Mouse (Mus musculus) megakaryocyte, embryonic 14.5 days (primary cell): ENCODE measurements at regions not wholly inside any gene's neighbourhood (a gene's known extent, or its start where the extent isn't known, plus 50 kb on each side); places are given as distances from the start of the nearest gene placed in this dataset.

Source experiments
- H3K27me3 ChIP-seq: replicated peaks from 2 replicates; pipeline ENCODE3; 2012; ENCODE audit warnings: inconsistent platforms
- H3K36me3 ChIP-seq: replicated peaks from 2 replicates; pipeline ENCODE3; 2012; ENCODE audit warnings: low read length, inconsistent platforms, mixed read lengths
- H3K4me1 ChIP-seq: 2 replicates; pipeline ENCODE4 v1.6.1; 2012; ENCODE audit warnings: inconsistent platforms
- H3K4me3 ChIP-seq: replicated peaks from 2 replicates; pipeline ENCODE3; 2012; ENCODE audit warnings: moderate library complexity, mild to moderate bottlenecking, inconsistent platforms
- H3K9me3 ChIP-seq: 2 replicates; pipeline ENCODE4 v1.6.1; 2012; ENCODE audit warnings: inconsistent platforms
- FLI1 ChIP-seq: IDR thresholded peaks from 2 replicates; pipeline ENCODE4 v1.6.1; 2012; ENCODE audit warnings: low read length, inconsistent platforms, mixed read lengths
- GATA1 ChIP-seq: IDR thresholded peaks from 3 replicates; pipeline ENCODE4 v1.6.1; 2012; ENCODE audit warnings: mixed read lengths, low read length, inconsistent platforms, borderline replicate concordance

DNA sequence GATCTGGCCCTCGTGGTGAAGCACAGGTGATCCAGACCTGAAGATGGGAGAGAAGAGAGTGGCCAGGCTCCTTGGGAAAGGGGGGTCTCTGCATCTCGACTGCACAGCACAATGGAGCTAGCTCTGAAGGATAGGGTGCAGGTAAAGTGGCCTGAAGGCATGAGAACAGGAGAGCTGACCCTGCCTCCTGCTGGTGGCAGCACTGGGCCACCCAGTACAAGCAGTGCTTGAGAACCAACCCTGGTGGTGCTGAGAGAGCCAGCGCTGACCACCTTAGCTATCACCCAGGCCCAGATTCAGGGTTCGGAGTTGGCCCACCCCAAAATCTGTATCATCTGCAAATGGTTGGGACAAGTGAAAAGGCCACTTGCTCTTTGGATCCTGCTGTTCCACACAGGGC is 66.2 kb downstream of the A730009L09Rik start:
- no peak overlapping the region for H3K4me3 ChIP-seq
- H3K4me1 ChIP-seq: peaks cover 13% of the 10 kb centered on the region
- no peaks in the 10 kb centered on the region for H3K36me3 ChIP-seq
- TF ChIP-seq FLI1: no peak
- TF ChIP-seq GATA1: no peak
- peaks cover 4% of the 10 kb centered on the region for H3K9me3 ChIP-seq
- H3K27me3 ChIP-seq: no peaks in the 10 kb centered on the region

DNA sequence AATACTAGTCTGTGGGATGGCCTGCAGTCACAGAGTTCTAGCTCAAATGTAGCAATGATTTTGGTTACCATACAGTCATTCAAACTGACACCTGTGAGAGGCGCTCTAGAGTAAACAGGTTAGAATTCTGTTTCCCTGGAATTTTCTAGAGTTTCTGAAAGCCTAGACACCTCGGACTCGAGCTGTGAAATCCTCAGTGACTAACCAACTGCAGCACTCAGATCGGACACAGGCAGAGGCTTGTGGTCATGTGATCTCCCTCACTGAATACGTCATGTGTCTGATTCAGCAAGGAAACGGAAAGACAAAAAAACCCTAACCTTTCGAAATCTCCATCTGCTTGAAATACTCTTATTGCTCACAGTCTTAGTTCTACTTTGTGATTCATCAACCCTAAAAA is 68.4 kb downstream of the A730009L09Rik start:
- Histone ChIP-seq H3K9me3 (no peaks in the 10 kb centered on the region), H3K27me3 (no peaks in the 10 kb centered on the region), H3K36me3 (no peaks in the 10 kb centered on the region), H3K4me1 (peaks cover 13% of the 10 kb centered on the region), H3K4me3 (peak overlapping the region; percentile 72)
- no peak for TF ChIP-seq GATA1
- no peak for TF ChIP-seq FLI1

DNA sequence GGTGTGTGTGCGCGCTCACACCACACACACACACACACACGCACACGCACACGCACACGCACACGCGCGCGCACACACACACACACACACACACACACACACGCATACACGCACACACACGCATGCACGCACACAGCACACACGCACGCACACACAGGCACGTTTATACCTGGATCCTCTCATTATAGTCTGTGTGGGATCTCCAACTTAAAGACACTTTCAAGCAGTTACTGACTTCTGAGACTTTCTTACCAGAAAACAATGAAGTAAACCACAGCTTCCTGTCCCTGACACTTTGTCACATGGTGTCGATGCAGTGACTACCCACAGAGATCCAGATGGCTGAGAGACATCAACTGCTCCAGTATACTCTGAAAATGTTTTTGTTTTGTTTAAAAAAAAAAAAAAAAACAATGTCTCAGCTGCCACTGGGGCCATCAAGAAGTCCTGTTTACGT is 68.9 kb downstream of the A730009L09Rik start:
- Histone ChIP-seq H3K27me3 (no peaks in the 10 kb centered on the region), H3K4me1 (peaks cover 13% of the 10 kb centered on the region), H3K36me3 (no peaks in the 10 kb centered on the region), H3K9me3 (no peaks in the 10 kb centered on the region), H3K4me3 (peak overlapping the region; percentile 78)
- TF ChIP-seq GATA1 (no peak), FLI1 (no peak)

- no peaks in the 10 kb centered on the region for H3K9me3 ChIP-seq
- peaks cover 13% of the 10 kb centered on the region for H3K4me1 ChIP-seq
- no peaks in the 10 kb centered on the region for H3K36me3 ChIP-seq
- no peaks in the 10 kb centered on the region for H3K27me3 ChIP-seq
- TF ChIP-seq GATA1 (no peak), FLI1 (no peak)
- no peak overlapping the region for H3K4me3 ChIP-seq
Measured at GRCm38 (mm10) chr16:84584724-84585399, 69.9 kb downstream of the A730009L09Rik start.

DNA sequence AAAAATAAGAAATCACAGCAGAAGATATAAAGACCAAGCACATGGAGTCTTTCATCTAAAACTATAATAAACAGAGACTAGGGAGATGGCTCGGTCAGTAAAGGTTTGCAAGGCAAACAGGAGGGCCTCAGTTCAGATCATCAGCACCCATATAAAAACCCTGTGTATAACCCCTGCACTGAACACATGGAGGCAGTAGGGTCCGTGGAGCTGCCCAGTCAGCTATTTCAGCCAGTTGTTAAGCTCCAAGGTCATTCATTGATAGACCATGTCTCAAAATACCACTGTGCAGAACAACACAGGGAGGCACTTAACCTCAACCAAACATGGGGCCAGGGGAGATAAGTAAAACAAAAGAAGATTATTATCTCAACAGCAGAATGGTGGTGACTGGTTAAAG is 78.1 kb downstream of the A730009L09Rik start:
- Histone ChIP-seq H3K4me1 (no peaks in the 10 kb centered on the region), H3K27me3 (no peaks in the 10 kb centered on the region), H3K4me3 (no peak overlapping the region), H3K9me3 (no peaks in the 10 kb centered on the region), H3K36me3 (no peaks in the 10 kb centered on the region)
- TF ChIP-seq GATA1: no peak
- no peak for TF ChIP-seq FLI1

DNA sequence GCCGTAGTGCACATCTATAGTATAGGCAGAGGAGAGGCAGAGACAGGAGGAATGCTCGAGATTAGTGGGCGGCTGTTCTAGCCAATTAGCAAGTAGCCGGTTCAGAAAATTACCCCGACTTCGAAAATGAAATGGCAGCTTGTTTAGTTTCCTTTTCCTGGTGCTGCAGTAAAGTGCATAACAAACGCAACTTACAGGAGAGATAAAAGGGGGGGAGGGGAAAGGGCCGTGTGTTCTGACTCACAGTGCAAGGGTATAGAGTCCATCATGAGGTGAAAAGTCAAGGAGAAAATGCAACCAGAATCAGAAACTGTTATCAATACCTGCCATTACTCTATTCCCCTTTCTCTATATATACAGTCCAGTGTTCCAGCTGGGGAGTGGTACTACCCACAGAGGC is 88.0 kb downstream of the A730009L09Rik start:
- no peak overlapping the region for H3K4me3 ChIP-seq
- no peaks in the 10 kb centered on the region for H3K27me3 ChIP-seq
- no peaks in the 10 kb centered on the region for H3K9me3 ChIP-seq
- H3K4me1 ChIP-seq: no peaks in the 10 kb centered on the region
- TF ChIP-seq GATA1 (no peak), FLI1 (no peak)
- H3K36me3 ChIP-seq: no peaks in the 10 kb centered on the region

- Histone ChIP-seq H3K4me3 (no peak overlapping the region), H3K36me3 (no peaks in the 10 kb centered on the region), H3K9me3 (no peaks in the 10 kb centered on the region), H3K27me3 (no peaks in the 10 kb centered on the region), H3K4me1 (no peaks in the 10 kb centered on the region)
- TF ChIP-seq FLI1 (no peak), GATA1 (no peak)
Measured at GRCm38 (mm10) chr16:84603465-84604205, 88.7 kb downstream of the A730009L09Rik start.

DNA sequence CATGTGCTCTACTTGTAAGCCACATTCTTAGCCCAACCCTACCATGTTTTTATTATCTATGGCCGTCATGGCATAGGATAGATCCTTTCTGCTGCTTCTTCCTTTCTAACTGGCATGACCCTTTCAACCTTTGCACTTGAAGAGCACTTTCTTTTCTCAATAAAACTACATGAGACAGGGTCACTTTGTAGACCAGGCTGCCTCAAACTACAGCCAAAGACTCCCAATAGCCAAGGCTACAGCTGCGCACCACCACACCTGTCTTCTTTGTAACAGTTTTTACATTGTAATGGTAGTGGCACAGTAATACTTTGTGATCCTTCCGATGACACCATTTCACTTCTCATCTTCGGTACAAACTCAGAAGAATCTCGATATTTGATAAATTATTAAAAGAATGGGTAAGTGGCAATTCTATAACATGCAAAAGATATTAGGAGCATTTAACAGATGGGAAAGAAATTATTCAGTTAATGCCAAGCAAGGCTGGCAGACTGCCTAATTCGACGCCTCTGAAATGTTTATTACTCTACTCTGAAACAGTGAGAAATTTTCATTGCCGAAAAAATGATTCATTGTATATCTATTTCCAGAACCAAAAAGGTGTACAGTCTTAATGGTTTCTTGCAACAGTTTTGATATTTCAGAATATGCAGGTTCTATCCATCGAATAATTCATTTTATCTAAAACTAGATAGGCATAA is 89.5 kb downstream of the A730009L09Rik start:
- no peaks in the 10 kb centered on the region for H3K9me3 ChIP-seq
- TF ChIP-seq FLI1 (no peak), GATA1 (no peak)
- no peaks in the 10 kb centered on the region for H3K4me1 ChIP-seq
- H3K36me3 ChIP-seq: no peaks in the 10 kb centered on the region
- no peaks in the 10 kb centered on the region for H3K27me3 ChIP-seq
- H3K4me3 ChIP-seq: no peak overlapping the region

DNA sequence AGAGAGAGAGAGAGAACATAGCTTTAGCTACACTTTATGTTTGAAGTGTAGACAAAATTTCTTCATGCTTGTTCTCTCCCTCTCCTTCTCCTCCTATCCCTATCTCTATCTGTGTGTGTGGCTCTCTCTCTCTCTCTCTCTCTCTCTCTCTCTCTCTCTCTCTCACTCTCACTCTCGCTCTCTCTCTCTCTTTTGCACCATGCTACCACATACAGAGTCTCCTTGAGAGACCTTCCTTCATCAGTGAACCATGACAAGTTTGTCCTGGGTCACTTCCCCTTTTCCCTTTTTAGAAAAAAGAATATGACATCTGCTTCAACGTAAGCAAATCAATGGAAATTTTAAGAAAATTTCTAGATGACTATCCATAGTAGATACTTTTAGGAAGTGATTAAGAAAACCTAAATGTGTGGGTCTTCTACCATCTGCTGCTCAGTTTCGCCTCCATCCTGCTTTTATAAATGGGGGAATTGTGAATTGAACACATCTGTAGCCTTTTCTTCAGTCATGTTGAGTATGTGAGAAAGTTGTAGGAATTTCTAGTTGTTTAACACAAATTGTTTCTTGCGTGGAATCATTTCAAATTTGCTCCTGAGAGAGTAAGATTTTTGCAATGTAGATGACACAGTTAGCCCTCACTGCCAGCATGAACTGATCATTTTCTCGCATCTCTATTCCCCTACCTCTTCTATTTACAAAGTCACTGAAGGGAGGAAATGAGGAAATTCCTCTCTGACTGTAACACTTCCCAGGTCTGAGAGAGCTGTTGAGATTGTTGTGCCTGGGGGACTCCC is 91.3 kb downstream of the A730009L09Rik start:
- Histone ChIP-seq H3K36me3 (no peaks in the 10 kb centered on the region), H3K4me3 (no peak overlapping the region), H3K4me1 (no peaks in the 10 kb centered on the region), H3K27me3 (no peaks in the 10 kb centered on the region), H3K9me3 (no peaks in the 10 kb centered on the region)
- no peak for TF ChIP-seq GATA1
- no peak for TF ChIP-seq FLI1
